Mouse (Mus musculus) C2C12 (cell line): ENCODE measurements at regions not wholly inside any gene's neighbourhood (a gene's known extent, or its start where the extent isn't known, plus 50 kb on each side); places are given as distances from the start of the nearest gene placed in this dataset.

ENCODE experiments used
- H3K27me3 ChIP-seq: one replicate; pipeline ENCODE4 v1.6.1; 2011; ENCODE audit not compliant: control insufficient read depth, insufficient read depth, insufficient read length
- H3K36me3 ChIP-seq: one replicate; pipeline ENCODE4 v1.6.1; 2011; ENCODE audit not compliant: control insufficient read depth, insufficient read depth
- H3K4me3 ChIP-seq: one replicate; pipeline ENCODE4 v1.5.1; 2011; ENCODE audit warnings: mild to moderate bottlenecking, control low read depth; ENCODE audit not compliant: poor library complexity, insufficient read depth, severe bottlenecking
- H3K79me2 ChIP-seq: one replicate; pipeline ENCODE4 v1.6.1; 2011; ENCODE audit not compliant: control insufficient read depth, insufficient read depth
- H3K79me3 ChIP-seq: one replicate; pipeline ENCODE4 v1.6.1; 2011; ENCODE audit warnings: low read depth, control low read depth
- H3ac ChIP-seq: one replicate; pipeline ENCODE3; 2011; ENCODE audit warnings: low read depth; ENCODE audit not compliant: control insufficient read depth, insufficient read length
- CEBPB ChIP-seq: IDR thresholded peaks from one replicate; pipeline ENCODE4 v1.6.1; 2011; ENCODE audit warnings: low read depth, mild to moderate bottlenecking, control low read depth, moderate library complexity
- CTCF ChIP-seq: IDR thresholded peaks from one replicate; pipeline ENCODE4 v1.5.1; 2011; ENCODE audit not compliant: control insufficient read depth, insufficient read depth, insufficient read length
- FOSL1 ChIP-seq: IDR thresholded peaks from one replicate; pipeline ENCODE4 v1.8.0; 2011; ENCODE audit warnings: mild to moderate bottlenecking, low read length; ENCODE audit not compliant: poor library complexity, insufficient read depth, severe bottlenecking
- MAX ChIP-seq: IDR thresholded peaks from one replicate; pipeline ENCODE4 v1.6.1; 2011; ENCODE audit warnings: mild to moderate bottlenecking, control low read depth
- MYOD1 ChIP-seq: IDR thresholded peaks from one replicate; pipeline ENCODE4 v1.6.1; 2011; ENCODE audit warnings: low read depth; ENCODE audit not compliant: control insufficient read depth, insufficient read length
- MYOG ChIP-seq: IDR thresholded peaks from one replicate; pipeline ENCODE4 v1.6.1; 2011; ENCODE audit not compliant: control insufficient read depth, insufficient read length; ENCODE audit errors: extremely low read depth
- USF1 ChIP-seq: IDR thresholded peaks from one replicate; pipeline ENCODE4 v1.6.1; 2011; ENCODE audit warnings: low read depth, mild to moderate bottlenecking, control low read depth, moderate library complexity

DNA sequence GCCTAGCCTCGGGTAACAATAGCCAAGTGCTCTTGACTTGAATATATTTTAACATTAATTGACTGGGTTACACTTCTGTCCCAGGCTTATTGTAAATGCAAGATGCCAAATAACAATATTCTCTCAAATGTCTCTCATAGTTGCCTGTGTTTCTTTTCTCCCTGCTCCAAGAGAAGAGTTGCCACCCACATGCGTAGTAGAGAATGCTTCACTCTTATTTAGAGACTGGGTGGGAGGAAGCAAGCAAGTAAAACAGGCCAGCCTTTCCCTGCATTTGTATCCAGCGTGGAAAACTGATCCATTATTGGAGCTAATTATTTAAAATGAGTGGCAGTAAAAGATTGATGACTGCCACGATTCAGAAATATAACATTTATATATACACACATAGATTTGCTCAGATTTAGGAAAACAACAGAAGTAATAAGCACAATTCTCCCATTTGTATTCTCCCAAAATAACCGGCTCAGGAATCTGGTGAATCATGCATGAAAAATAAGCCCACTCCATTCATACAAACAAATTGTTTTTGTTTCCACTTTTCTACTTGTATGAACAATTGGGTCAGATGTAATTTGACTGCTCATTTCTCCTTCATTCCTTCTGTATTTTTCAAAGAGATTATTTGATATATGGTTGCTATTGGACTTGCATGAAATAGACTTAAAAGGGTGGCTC lies 134.9 kb downstream of the Trib2 start:
- no peak overlapping the region for H3ac ChIP-seq

DNA sequence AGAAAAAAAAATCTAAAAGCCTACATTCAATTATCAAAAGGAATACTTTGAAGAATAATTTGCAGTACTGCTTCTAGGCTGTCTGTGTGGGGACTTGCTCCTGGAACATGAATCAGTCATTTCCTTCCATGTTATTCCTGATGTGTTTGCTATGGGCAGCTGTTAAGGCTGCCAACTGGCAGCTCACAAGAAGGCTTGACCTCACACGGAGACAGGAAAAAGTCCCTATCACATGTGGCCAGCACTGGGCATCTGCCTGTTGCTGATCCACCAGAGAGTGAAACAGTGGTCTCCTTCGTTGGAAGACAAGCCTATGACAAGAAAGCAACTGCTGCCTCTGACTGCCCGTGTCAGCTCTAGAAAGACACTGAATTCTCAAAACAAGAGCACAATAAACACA lies 140.6 kb downstream of the Trib2 start:
- Histone ChIP-seq H3K79me3 (no peaks in the 10 kb centered on the region), H3ac (no peak overlapping the region), H3K4me3 (no peak overlapping the region), H3K36me3 (no peaks in the 10 kb centered on the region), H3K27me3 (no peaks in the 10 kb centered on the region), H3K79me2 (no peaks in the 10 kb centered on the region)
- TF ChIP-seq CTCF: no peak
- TF ChIP-seq USF1: no peak
- no peak for TF ChIP-seq MYOG
- no peak for TF ChIP-seq MYOD1
- TF ChIP-seq CEBPB: no peak
- no peak for TF ChIP-seq FOSL1

More for the DNA sequence above, 134.9 kb downstream of the Trib2 start:
- Histone ChIP-seq H3K36me3 (no peaks in the 10 kb centered on the region), H3K27me3 (no peaks in the 10 kb centered on the region), H3K4me3 (no peak overlapping the region), H3K79me2 (no peaks in the 10 kb centered on the region), H3K79me3 (no peaks in the 10 kb centered on the region)
- TF ChIP-seq USF1: no peak

DNA sequence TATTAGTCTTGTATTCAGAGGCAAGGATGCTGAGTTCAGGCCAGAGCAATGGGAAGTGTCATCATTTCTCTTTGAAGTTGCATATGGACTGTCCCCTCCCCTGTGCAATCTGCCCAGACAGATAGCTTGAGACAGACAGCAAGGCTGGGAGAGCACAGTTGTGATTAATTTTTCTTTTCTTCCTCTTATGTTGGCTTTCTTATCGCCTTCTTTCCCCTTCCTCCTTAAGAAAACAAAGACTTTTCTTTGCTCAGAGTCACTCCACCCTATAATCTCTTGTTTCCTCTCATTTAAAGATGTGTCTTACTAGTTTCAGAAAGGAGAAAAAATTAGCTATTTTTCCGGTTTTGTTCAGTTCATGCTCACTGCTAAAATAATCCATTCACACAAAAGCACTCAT lies 157.0 kb downstream of the Trib2 start:
- Histone ChIP-seq H3ac (no peak overlapping the region), H3K79me2 (no peaks in the 10 kb centered on the region), H3K4me3 (no peak overlapping the region), H3K27me3 (no peaks in the 10 kb centered on the region), H3K36me3 (no peaks in the 10 kb centered on the region), H3K79me3 (no peaks in the 10 kb centered on the region)
- TF ChIP-seq FOSL1: no peak
- no peak for TF ChIP-seq MYOG
- no peak for TF ChIP-seq CTCF
- TF ChIP-seq MAX: no peak
- no peak for TF ChIP-seq CEBPB
- TF ChIP-seq USF1: no peak
- no peak for TF ChIP-seq MYOD1

DNA sequence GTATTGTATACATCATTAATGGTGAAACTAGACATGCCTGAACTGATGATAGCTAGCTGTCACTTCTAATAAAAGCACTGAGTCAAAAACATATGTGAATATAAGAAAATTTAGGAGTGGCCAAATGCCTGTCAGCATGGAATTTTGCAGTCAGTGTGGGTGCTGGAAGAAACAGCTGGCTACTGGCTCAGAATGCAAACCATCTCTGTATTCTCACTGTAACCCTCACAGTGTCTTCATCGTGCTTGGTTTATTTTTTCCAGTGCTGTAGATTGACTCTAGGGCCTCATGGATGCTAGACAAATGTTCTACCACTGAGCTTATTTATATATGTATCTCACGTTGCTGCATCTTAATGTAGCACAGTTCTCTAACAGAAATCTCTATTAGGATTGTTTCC lies 157.4 kb downstream of the Trib2 start:
- Histone ChIP-seq H3K79me2 (no peaks in the 10 kb centered on the region), H3K4me3 (no peak overlapping the region), H3K27me3 (no peaks in the 10 kb centered on the region), H3K36me3 (no peaks in the 10 kb centered on the region), H3K79me3 (no peaks in the 10 kb centered on the region), H3ac (no peak overlapping the region)
- TF ChIP-seq MAX: no peak
- TF ChIP-seq MYOD1: no peak
- TF ChIP-seq CTCF: no peak
- no peak for TF ChIP-seq CEBPB
- TF ChIP-seq FOSL1: no peak
- no peak for TF ChIP-seq MYOG
- TF ChIP-seq USF1: no peak

DNA sequence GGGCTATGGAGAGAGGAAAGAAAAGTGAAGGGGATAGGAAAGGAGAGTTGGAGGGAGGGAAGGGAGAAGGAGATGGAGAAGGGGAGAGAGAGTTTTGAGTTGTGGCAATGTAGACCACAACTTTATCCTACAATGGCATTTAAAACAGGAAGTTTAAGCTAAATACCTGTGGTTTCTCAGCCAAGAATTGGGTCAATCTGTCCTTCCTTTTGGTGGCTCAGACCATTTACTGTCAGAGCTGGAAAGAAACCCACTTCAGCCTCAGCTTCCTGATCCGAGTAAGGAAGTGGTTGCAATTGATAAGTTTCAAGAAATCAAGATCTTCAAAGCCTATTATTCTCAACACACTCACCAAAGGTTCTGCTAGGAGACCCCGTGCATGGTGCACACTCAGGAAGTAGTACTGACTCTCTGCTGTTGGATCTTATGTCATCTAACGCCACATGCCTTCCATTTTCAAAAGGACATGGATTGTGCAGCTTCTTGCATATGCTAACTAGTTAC lies 158.9 kb downstream of the Trib2 start:
- H3K4me3 ChIP-seq: no peak overlapping the region
- no peaks in the 10 kb centered on the region for H3K27me3 ChIP-seq
- H3K79me3 ChIP-seq: no peaks in the 10 kb centered on the region
- no peaks in the 10 kb centered on the region for H3K79me2 ChIP-seq
- no peak overlapping the region for H3ac ChIP-seq
- TF ChIP-seq CEBPB: no peak
- TF ChIP-seq FOSL1: no peak
- TF ChIP-seq MYOG: no peak
- no peaks in the 10 kb centered on the region for H3K36me3 ChIP-seq

DNA sequence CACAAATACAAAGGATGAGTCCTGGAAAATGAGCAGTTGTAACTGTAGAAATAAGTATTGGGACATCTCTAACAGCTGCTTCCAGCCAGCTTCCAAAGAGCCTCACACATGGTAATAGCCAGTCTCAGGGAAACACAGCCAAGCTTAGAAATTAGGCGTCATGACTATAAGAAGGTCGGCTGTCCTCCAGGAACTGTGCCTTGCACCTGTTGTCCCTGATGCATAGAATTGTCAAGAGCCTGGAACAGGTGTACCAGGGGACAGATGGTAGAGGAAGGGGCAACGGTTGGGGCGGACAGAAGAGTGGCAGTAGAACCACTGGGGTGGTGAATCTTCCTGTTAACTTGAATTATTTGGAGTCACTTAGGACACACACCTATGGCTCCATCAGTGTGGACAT lies 162.1 kb downstream of the Trib2 start:
- Histone ChIP-seq H3K79me2 (no peaks in the 10 kb centered on the region), H3K27me3 (no peaks in the 10 kb centered on the region), H3K79me3 (no peaks in the 10 kb centered on the region), H3ac (no peak overlapping the region), H3K4me3 (no peak overlapping the region), H3K36me3 (no peaks in the 10 kb centered on the region)
- TF ChIP-seq MYOG (no peak), CEBPB (no peak), FOSL1 (no peak), USF1 (no peak), MYOD1 (no peak), CTCF (no peak), MAX (no peak)
